Mouse (Mus musculus) hematopoietic stem cell, adult 5-6 weeks (primary cell): Measurements from ENCODE around the gene Trip12. TPM values are rescaled to one million over a fixed set of nuclear protein-coding genes. Genes with fewer than 3 reads are reported as not detected.

Experiments used
- ATAC-seq, 2 experiments: fragments of 125-278 bp in 1 of 2; replicated peaks in 1 of 2; 2 replicates each; pipeline ENCODE4 v1.8.0; 2016 to 2017; ENCODE audit warnings: inconsistent platforms in 2 of 2, mild to moderate bottlenecking in 2 of 2, moderate number of reproducible peaks in 2 of 2, low read depth in 1 of 2, moderate TSS enrichment in 1 of 2; ENCODE audit not compliant: low FRiP score in 2 of 2, poor library complexity in 2 of 2, severe bottlenecking in 2 of 2, insufficient read depth in 1 of 2, low TSS enrichment in 1 of 2
- total RNA-seq: library from RNA; stranded (forward); fragments of 172-1452, 232-1000 nt; gene quantifications from 2 replicates; pipeline ENCODE4 v1.2.3, GENCODE M21; 2017

The Trip12 gene
- total RNA-seq, 1 experiment from 2014 or later: 256 TPM

DNA sequence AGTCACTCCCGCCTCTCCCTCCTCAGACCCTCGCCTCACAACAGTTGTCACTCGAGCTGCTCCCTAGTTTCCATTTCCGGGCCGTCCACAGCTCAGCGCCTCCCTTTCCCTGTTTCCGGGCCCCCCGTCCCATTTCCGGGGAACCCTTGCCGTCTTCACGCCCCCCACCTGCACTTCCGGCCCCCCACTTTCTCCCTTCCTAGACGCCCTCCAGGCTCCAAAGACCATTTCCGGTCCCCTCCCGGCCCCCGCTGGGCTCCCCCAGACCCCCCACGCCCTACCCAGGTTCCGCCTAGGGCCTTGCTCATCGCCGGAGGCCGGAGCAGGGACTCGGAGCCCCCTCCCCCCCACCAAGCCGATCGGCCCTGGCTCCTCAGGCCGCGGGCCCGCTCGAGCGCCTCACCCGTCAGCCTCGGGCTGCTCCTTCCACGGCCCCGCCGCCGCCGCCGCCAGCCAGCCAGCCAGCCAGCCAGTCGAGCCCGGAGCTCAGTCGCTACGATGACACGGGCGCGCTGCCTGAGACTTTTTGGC lies 1.6 kb downstream of the Trip12 start:
- peak; percentile 7 to 21; a peak in 2 of 4 replicates for ATAC-seq

GRCm38 (mm10) chr1:84838156-84838555 lies 2.2 kb downstream of the Trip12 start:
- no peak for ATAC-seq

GRCm38 (mm10) chr1:84837523-84838145 lies 2.7 kb downstream of the Trip12 start:
- ATAC-seq: no peak

- ATAC-seq: no peak
These were observed 15.2 kb downstream of the Trip12 start for GRCm38 (mm10) chr1:84825091-84825490.

DNA sequence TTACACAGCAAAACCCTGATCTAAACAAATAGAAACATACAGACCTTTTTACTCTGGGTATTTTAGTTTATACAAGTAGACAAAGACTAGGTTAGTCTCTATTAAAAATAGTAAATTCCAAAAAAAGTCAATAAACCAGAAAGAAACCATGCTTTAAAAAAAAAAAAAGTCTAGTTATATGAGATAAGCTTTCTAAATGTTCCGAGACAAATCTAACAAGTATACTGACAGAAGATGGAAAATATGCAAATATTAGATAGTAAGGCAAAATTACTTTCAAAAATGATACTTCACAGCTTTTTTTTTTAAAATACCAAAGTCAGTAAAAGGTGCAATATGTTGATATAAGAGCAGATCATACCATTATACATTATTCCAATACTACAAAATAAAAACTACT lies 22.7 kb downstream of the Trip12 start:
- no peak for ATAC-seq

DNA sequence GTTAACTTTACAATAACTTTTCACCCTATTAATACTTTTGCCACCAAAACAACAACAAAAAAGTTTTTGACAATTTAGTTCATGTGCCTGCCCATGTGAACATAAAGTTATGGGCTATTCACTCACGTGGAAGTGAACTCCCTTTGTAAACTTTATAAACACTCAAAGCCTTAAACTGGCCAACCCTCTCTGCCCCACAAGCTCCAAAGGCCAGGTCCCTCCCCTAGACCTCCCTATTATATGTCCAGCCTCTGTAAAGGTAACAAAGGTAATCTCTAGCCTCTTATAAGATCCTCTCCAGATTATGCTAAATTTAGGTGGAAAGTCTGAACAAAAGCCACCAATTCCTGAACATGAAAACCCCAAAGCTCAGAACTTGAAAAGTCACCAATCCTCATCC lies 36.5 kb downstream of the Trip12 start:
- no peak for ATAC-seq

DNA sequence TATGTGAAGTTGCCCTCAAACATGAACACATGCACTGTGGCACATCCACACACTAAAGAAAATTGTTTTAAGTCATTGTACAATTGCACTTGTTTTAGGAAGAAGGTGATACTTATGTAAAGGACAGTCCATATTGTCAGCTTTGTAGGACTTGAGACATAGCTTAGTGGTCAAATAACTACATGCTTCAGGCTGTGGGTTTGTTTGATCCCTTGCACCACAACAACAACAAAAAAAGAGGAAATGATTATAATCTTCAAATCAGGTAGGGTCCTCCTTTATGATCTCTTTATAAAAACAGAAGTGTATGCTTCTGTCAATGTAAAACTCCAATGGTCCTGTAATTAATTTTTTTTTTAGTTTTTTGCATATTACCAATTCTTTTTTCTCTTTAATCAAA lies 41.1 kb downstream of the Trip12 start:
- ATAC-seq: peak in 1 of 2 experiments; percentile 32; a peak in 1 of 4 replicates

DNA sequence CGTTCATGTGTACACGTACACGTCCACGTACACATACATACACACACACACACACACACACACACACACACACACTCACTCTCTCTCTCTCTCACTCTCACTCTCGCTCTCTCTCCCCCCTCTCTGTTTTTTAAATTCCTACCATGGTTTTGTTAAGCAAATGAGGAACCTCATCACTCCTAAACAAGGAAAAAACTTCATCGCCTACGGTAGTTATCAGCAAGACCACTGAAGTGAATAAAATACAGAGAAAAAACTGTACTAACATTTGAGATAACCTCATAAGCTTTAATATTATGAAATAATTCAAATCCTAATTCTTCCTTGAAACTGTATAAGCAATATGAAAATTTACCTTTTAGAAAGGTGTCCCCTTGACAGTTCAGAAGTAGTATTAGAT lies 45.0 kb downstream of the Trip12 start:
- no peak for ATAC-seq

GRCm38 (mm10) chr1:84791393-84791792 lies 48.9 kb downstream of the Trip12 start:
- no peak for ATAC-seq

DNA sequence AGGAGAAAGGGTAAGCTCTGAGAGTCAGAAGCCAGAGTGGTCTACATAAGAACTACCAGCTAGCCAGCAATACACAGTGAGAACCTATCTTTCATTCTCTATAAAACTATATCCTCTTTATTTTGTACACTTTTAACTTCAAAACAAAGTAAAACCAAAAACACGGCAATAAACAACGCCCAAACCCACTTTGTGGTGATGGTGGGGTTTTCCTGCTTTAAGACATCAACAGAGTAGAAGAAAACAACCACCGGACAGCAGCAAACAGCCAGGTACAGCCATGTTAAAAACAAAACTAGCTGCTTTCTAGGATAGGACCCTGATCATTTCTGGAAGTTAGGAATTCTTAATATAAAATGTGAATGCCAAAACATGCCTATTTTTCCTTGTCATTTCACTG lies 59.7 kb downstream of the Trip12 start:
- ATAC-seq: no peak

- ATAC-seq: no peak
These were observed 62.9 kb downstream of the Trip12 start for GRCm38 (mm10) chr1:84777455-84777854.

DNA sequence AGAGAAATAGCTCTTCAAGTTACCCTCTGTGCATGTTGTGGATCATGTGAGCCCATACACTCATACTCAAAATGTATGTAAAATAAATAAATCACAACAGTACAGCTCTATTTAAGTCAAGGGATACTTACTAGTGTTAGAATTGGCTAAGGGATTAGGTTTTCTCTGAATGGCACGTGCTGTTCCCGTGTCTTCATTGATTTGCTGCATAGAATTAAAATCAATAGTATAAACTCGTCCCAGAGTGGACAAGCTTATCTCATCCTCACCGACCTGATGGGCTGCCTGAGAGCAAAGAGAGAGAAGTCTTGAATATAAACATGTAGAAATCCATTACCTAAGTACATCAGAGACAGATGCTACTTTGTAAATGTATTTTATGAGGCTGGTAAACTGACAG lies 81.5 kb downstream of the Trip12 start:
- no peak for ATAC-seq

DNA sequence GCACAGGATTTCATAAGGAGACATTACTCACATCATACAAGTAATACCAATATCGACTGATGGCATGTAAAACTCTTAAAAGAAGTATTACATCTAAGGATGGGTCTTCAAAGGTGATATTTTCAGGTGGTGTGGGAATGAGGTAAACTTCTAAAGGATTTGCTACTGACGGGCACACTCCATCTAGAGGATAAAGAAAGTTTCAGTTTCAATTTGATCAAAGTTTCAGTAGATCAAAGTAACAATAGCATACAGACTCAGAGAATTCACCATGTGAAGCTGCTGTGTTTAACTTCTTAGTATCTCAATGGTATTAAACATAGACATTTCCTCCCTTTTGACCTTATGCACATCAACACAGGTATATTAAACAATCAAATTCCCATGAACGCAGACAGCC lies 98.2 kb downstream of the Trip12 start:
- no peak for ATAC-seq

- ATAC-seq: no peak
These were observed 100.2 kb downstream of the Trip12 start for GRCm38 (mm10) chr1:84740080-84740479.

- no peak for ATAC-seq
These were observed 103.2 kb downstream of the Trip12 start for GRCm38 (mm10) chr1:84737097-84737496.

- peak; percentile 37 to 58; a peak in 1 of 4 replicates for ATAC-seq
These were observed 106.5 kb downstream of the Trip12 start for GRCm38 (mm10) chr1:84733799-84734198.

GRCm38 (mm10) chr1:84731763-84732162 lies 108.6 kb downstream of the Trip12 start:
- ATAC-seq: no peak

DNA sequence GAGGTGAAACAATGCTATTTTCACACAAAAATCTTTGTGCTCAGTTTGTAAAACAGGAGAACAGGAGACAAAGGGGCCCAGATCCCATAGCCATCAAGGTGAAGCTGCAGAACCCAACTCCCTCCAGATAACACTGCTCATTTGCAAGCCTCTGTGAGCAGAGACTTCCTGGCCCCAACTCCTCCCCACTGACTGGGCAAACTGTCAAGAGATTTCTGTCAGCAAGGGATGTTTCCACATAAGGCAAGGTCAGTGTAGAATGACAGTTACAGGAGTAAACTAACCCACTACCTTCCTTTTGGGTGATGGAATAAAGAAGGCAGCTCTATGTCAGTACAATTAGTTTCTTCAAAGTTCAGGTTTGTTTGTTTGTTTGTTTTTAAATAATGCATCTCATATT lies 117.5 kb downstream of the Trip12 start:
- ATAC-seq: peak; percentile 27 to 65; a peak in 1 of 4 replicates

DNA sequence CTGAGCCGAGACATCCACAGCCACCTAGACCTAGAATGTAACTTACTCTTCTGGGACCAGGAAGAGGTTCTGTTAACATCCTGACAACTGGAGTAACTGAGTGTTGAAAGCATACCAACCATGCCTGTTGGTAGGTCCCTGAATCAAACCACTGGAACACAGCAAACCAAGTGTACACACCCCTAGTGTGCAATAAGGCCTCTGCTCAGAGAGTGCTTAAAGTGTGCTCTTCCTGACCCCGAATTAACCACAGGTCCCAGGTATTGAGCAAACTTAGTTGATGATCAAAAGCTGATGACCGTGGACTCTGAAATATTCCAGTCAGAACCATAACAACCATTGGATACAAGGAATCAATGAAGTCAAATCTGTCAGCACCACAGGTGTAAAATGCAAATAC lies 117.9 kb downstream of the Trip12 start:
- peak in 1 of 2 experiments; percentile 54; a peak in 2 of 4 replicates for ATAC-seq
